Mouse (Mus musculus): ENCODE measurements around the gene Tulp4. TPM values are rescaled to one million over a fixed set of nuclear protein-coding genes. Genes with fewer than 3 reads are reported as not detected.
"Not testable (repeated sequence)": the region's sequence is repeated elsewhere in the genome, so short reads cannot be mapped to it uniquely, and the experiment has no call there.

The Tulp4 gene
- polyA plus RNA-seq, 1 experiment from 2014 or later, result 33.3 TPM

- no peak for ATAC-seq (replicated peaks; ENCODE audit: insufficient number of reproducible peaks, insufficient read depth, low FRiP score, low read depth)
- peak overlapping the region; percentile 87 for H3K27ac ChIP-seq
- no peaks in the 10 kb centered on the region for H3K9me3 ChIP-seq (replicated peaks)
- no peak overlapping the region for H3K9ac ChIP-seq
- H3K36me3 ChIP-seq, result peaks cover 9% of the 10 kb centered on the region; the same call in 1 of the 2 replicates
- H3K4me3 ChIP-seq, result no peak overlapping the region
- H3K4me2 ChIP-seq, result no peak overlapping the region
- H3K27me3 ChIP-seq, result no peaks in the 10 kb centered on the region
- WGBS, result 82% methylated on average over 4 of the region's 4 CpGs
- peaks cover 26% of the 10 kb centered on the region for H3K4me1 ChIP-seq (replicated peaks)
Measured at GRCm38 (mm10) chr17:6215640-6216039, 109.4 kb downstream of the Tulp4 start.

GRCm38 (mm10) chr17:6216514-6216913 lies 110.3 kb downstream of the Tulp4 start:
- Histone ChIP-seq H3K4me3 (no peak overlapping the region), H3K4me2 (no peak overlapping the region), H3K9ac (no peak overlapping the region), H3K9me3 (replicated peaks) (no peaks in the 10 kb centered on the region), H3K27me3 (no peaks in the 10 kb centered on the region), H3K4me1 (replicated peaks) (peaks cover 17% of the 10 kb centered on the region), H3K27ac (peak overlapping the region; percentile 87), H3K36me3 (peaks cover 9% of the 10 kb centered on the region; the same call in 1 of the 2 replicates)
- ATAC-seq (replicated peaks; ENCODE audit: insufficient number of reproducible peaks, insufficient read depth, low FRiP score, low read depth), result peak; percentile 88
- 68% methylated on average over 10 of the region's 10 CpGs for WGBS

GRCm38 (mm10) chr17:6232633-6233032 lies 126.4 kb downstream of the Tulp4 start:
- no CpG with 5 or more reads among the region's 7 CpGs for WGBS
- not testable (repeated sequence) for H3K4me1 ChIP-seq (replicated peaks)

GRCm38 (mm10) chr17:6251298-6251697 lies 145.1 kb downstream of the Tulp4 start:
- H3K36me3 ChIP-seq; H3K9me3 ChIP-seq (replicated peaks); H3K27ac ChIP-seq; H3K4me2 ChIP-seq; ATAC-seq (replicated peaks; ENCODE audit: insufficient number of reproducible peaks, insufficient read depth, low FRiP score, low read depth); H3K4me3 ChIP-seq; H3K27me3 ChIP-seq; H3K9ac ChIP-seq; H3K4me1 ChIP-seq (replicated peaks): not testable (repeated sequence)
- 90% methylated on average over 1 of the region's 1 CpGs for WGBS

More at GRCm38 (mm10) chr17:6232633-6233032, 126.4 kb downstream of the Tulp4 start:
- H3K27ac ChIP-seq; H3K27me3 ChIP-seq; H3K4me3 ChIP-seq; H3K4me2 ChIP-seq; H3K9ac ChIP-seq; H3K9me3 ChIP-seq (replicated peaks); H3K36me3 ChIP-seq: not testable (repeated sequence)
- 0 out of 2 replicates have a peak, but pooled peaks have one; percentile 38 for ATAC-seq (replicated peaks; ENCODE audit: insufficient number of reproducible peaks, insufficient read depth, low FRiP score, low read depth)

- H3K27me3 ChIP-seq; H3K9ac ChIP-seq; H3K4me1 ChIP-seq (replicated peaks); H3K27ac ChIP-seq; H3K9me3 ChIP-seq (replicated peaks); ATAC-seq (replicated peaks; ENCODE audit: insufficient number of reproducible peaks, insufficient read depth, low FRiP score, low read depth); H3K4me3 ChIP-seq; H3K36me3 ChIP-seq: not testable (repeated sequence)
- peak within 1 kb of the TSS; percentile 34; the same call in 1 of the 2 replicates for H3K4me2 ChIP-seq
- 1% methylated on average over 15 of the region's 51 CpGs for WGBS
Measured at GRCm38 (mm10) chr17:6256400-6257069, 150.3 kb downstream of the Tulp4 start, which contains the start of gene Tmem181a. Gene Tmem181a, plus strand, starts transcription at chr17:6256860.

GRCm38 (mm10) chr17:6257070-6257456 lies 150.8 kb downstream of the Tulp4 start:
- peak overlapping the region; percentile 34; the same call in 1 of the 2 replicates for H3K4me2 ChIP-seq
- H3K36me3 ChIP-seq; ATAC-seq (replicated peaks; ENCODE audit: insufficient number of reproducible peaks, insufficient read depth, low FRiP score, low read depth); H3K9ac ChIP-seq; H3K4me3 ChIP-seq; H3K27me3 ChIP-seq; H3K27ac ChIP-seq; H3K4me1 ChIP-seq (replicated peaks); H3K9me3 ChIP-seq (replicated peaks): not testable (repeated sequence)
- 2% methylated on average over 14 of the region's 20 CpGs for WGBS

GRCm38 (mm10) chr17:6269876-6270831 lies 163.9 kb downstream of the Tulp4 start:
- H3K4me3 ChIP-seq, result peak overlapping the region; percentile 60
- under 1% methylated on average over 61 of the region's 84 CpGs for WGBS
- not testable (repeated sequence) for H3K27me3 ChIP-seq; H3K9me3 ChIP-seq (replicated peaks); H3K36me3 ChIP-seq; H3K27ac ChIP-seq; H3K4me1 ChIP-seq (replicated peaks)
- peak; percentile 90 for ATAC-seq (replicated peaks; ENCODE audit: insufficient number of reproducible peaks, insufficient read depth, low FRiP score, low read depth)
- peak overlapping the region; percentile 62 for H3K9ac ChIP-seq
- H3K4me2 ChIP-seq, result peak overlapping the region; percentile 77

GRCm38 (mm10) chr17:6270840-6271239 lies 164.6 kb downstream of the Tulp4 start:
- peak overlapping the region; percentile 62 for H3K9ac ChIP-seq
- WGBS, result 2% methylated on average over 25 of the region's 25 CpGs
- not testable (repeated sequence) for H3K36me3 ChIP-seq; H3K27me3 ChIP-seq; H3K4me1 ChIP-seq (replicated peaks); H3K9me3 ChIP-seq (replicated peaks); ATAC-seq (replicated peaks; ENCODE audit: insufficient number of reproducible peaks, insufficient read depth, low FRiP score, low read depth); H3K27ac ChIP-seq
- peak overlapping the region; percentile 77 for H3K4me2 ChIP-seq
- H3K4me3 ChIP-seq, result peak overlapping the region; percentile 60

- not testable (repeated sequence) for H3K9ac ChIP-seq; H3K4me2 ChIP-seq; H3K27me3 ChIP-seq; ATAC-seq (replicated peaks; ENCODE audit: insufficient number of reproducible peaks, insufficient read depth, low FRiP score, low read depth); H3K4me3 ChIP-seq; H3K27ac ChIP-seq; H3K9me3 ChIP-seq (replicated peaks); H3K4me1 ChIP-seq (replicated peaks); H3K36me3 ChIP-seq
- 69% methylated on average over 6 of the region's 6 CpGs for WGBS
Measured at GRCm38 (mm10) chr17:6271970-6272369, 165.7 kb downstream of the Tulp4 start.

- ATAC-seq (replicated peaks; ENCODE audit: insufficient number of reproducible peaks, insufficient read depth, low FRiP score, low read depth); H3K36me3 ChIP-seq; H3K9me3 ChIP-seq (replicated peaks); H3K27ac ChIP-seq; H3K9ac ChIP-seq; H3K4me3 ChIP-seq; H3K27me3 ChIP-seq; H3K4me2 ChIP-seq; H3K4me1 ChIP-seq (replicated peaks): not testable (repeated sequence)
- WGBS, result 87% methylated on average over 5 of the region's 6 CpGs
Measured at GRCm38 (mm10) chr17:6274693-6275092, 168.5 kb downstream of the Tulp4 start.

GRCm38 (mm10) chr17:6279205-6279604 lies 173.0 kb downstream of the Tulp4 start:
- H3K9ac ChIP-seq; H3K9me3 ChIP-seq (replicated peaks); H3K4me2 ChIP-seq; H3K27ac ChIP-seq; H3K4me3 ChIP-seq; ATAC-seq (replicated peaks; ENCODE audit: insufficient number of reproducible peaks, insufficient read depth, low FRiP score, low read depth); H3K36me3 ChIP-seq; H3K27me3 ChIP-seq; H3K4me1 ChIP-seq (replicated peaks): not testable (repeated sequence)
- WGBS, result 59% methylated on average over 8 of the region's 8 CpGs
